Mouse (Mus musculus) G1E (cell line): ENCODE measurements around the gene Vapb.

Experiments
- CTCF ChIP-seq: IDR thresholded peaks from 2 replicates; pipeline ENCODE4 v1.5.1; 2012; ENCODE audit warnings: low read depth, low read length, inconsistent platforms, mixed read lengths
- GATA1 ChIP-seq: IDR thresholded peaks from 2 replicates; pipeline ENCODE4 v1.6.1; 2012; ENCODE audit warnings: borderline replicate concordance, low read length, inconsistent platforms, mixed read lengths
- POLR2AphosphoS5 ChIP-seq: IDR thresholded peaks from 2 replicates; pipeline ENCODE4 v1.6.1; 2012; ENCODE audit warnings: low read depth, low read length, inconsistent platforms; ENCODE audit not compliant: insufficient replicate concordance
- TAL1 ChIP-seq: conservative IDR thresholded peaks from 2 replicates; pipeline ENCODE4 v1.6.1; 2012; ENCODE audit warnings: low read depth, low read length, inconsistent platforms, mixed read lengths

DNA sequence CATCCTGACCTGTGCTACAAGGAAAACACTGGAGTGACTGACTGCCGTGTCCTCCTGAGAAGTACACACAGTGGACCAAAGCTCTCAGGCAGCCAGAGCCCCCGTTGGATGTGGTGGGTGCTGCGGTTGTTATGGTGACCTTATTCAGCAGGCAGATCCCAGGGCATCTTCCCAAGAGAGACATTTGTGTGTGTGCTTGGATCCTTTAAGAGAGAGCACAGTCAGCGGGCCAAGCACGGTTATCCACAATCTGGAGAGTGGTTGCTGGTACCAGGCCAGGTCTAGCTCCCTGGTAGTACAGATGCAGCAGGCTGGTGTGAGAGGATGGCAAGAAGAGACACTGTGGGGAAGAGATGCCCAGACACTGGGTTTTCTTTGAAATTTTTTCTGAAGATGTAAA is 20.3 kb upstream of the Vapb start:
- TF ChIP-seq CTCF, result no peak
- TF ChIP-seq TAL1, result no peak
- TF ChIP-seq GATA1, result no peak
- TF ChIP-seq POLR2AphosphoS5, result no peak
